Mouse (Mus musculus) C2C12 (cell line): ENCODE measurements around the gene Tbc1d13.

Source experiments
- CEBPB ChIP-seq: IDR thresholded peaks from one replicate; pipeline ENCODE4 v1.6.1; 2011; ENCODE audit warnings: low read depth, mild to moderate bottlenecking, control low read depth, moderate library complexity
- CTCF ChIP-seq: IDR thresholded peaks from one replicate; pipeline ENCODE4 v1.5.1; 2011; ENCODE audit not compliant: control insufficient read depth, insufficient read depth, insufficient read length
- MAX ChIP-seq: IDR thresholded peaks from one replicate; pipeline ENCODE4 v1.6.1; 2011; ENCODE audit warnings: mild to moderate bottlenecking, control low read depth
- MYOG ChIP-seq: IDR thresholded peaks from one replicate; pipeline ENCODE4 v1.6.1; 2011; ENCODE audit not compliant: control insufficient read depth, insufficient read length; ENCODE audit errors: extremely low read depth

GRCm38 (mm10) chr2:30087310-30087709, 46.2 kb upstream of the Tbc1d13 start:
- TF ChIP-seq CTCF: no peak
- no peak for TF ChIP-seq MYOG
- TF ChIP-seq MAX: no peak
- TF ChIP-seq CEBPB: no peak
